Mouse (Mus musculus) gastrocnemius, adult 8-10 months (tissue): ENCODE measurements around the gene Prickle1. TPM values are rescaled to one million over a fixed set of nuclear protein-coding genes. Genes with fewer than 3 reads are reported as not detected.

Experiments
- DNase-seq, 2 experiments: peaks; one replicate each; pipeline ENCODE4 v3.0.0; 2022; ENCODE audit warnings: low spot score in 2 of 2
- total RNA-seq, 4 experiments: library from RNA; stranded (reverse); gene quantifications; 2 replicates each; pipeline ENCODE4 v1.2.4; 2022

Prickle1 gene
- total RNA-seq, result 1 to 10 TPM; 2.6 to 4.0 (median 3.5) TPM

- peak; percentile 69 to 78 for DNase-seq
Measured at GRCm38 (mm10) chr15:93595746-93596145, at the start of gene Prickle1. Gene Prickle1, minus strand, starts transcription at chr15:93595891.

- DNase-seq, result no peak
Measured at GRCm38 (mm10) chr15:93640221-93640620, 44.5 kb upstream of the Prickle1 start.

- no peak for DNase-seq
Measured at GRCm38 (mm10) chr15:93636976-93637375, 41.3 kb upstream of the Prickle1 start.

GRCm38 (mm10) chr15:93635603-93636002 is 39.9 kb upstream of the Prickle1 start:
- no peak for DNase-seq

- DNase-seq, result no peak
Measured at GRCm38 (mm10) chr15:93634536-93634935, 38.8 kb upstream of the Prickle1 start.

GRCm38 (mm10) chr15:93630001-93630541 is 34.4 kb upstream of the Prickle1 start:
- no peak for DNase-seq

- DNase-seq, result no peak
Measured at GRCm38 (mm10) chr15:93629201-93629600, 33.5 kb upstream of the Prickle1 start.

GRCm38 (mm10) chr15:93627836-93628797 is 32.4 kb upstream of the Prickle1 start:
- DNase-seq, result no peak

- no peak for DNase-seq
Measured at GRCm38 (mm10) chr15:93619551-93619950, 23.9 kb upstream of the Prickle1 start.

GRCm38 (mm10) chr15:93618442-93619150 is 22.9 kb upstream of the Prickle1 start:
- no peak for DNase-seq

GRCm38 (mm10) chr15:93616277-93616676 is 20.6 kb upstream of the Prickle1 start:
- no peak for DNase-seq

GRCm38 (mm10) chr15:93615031-93615430 is 19.3 kb upstream of the Prickle1 start:
- DNase-seq, result no peak

GRCm38 (mm10) chr15:93613606-93614005 is 17.9 kb upstream of the Prickle1 start:
- no peak for DNase-seq

GRCm38 (mm10) chr15:93611536-93612300 is 16.0 kb upstream of the Prickle1 start:
- no peak for DNase-seq

GRCm38 (mm10) chr15:93610721-93611201 is 15.1 kb upstream of the Prickle1 start:
- no peak for DNase-seq

GRCm38 (mm10) chr15:93610288-93610687 is 14.6 kb upstream of the Prickle1 start:
- DNase-seq, result no peak

GRCm38 (mm10) chr15:93602850-93603249 is 7.2 kb upstream of the Prickle1 start:
- no peak for DNase-seq

GRCm38 (mm10) chr15:93601461-93602015 is 5.8 kb upstream of the Prickle1 start:
- no peak for DNase-seq

GRCm38 (mm10) chr15:93596991-93597390 is 1.3 kb upstream of the Prickle1 start:
- no peak for DNase-seq

- peak; percentile 44 to 53 for DNase-seq
Measured at GRCm38 (mm10) chr15:93596285-93596684, 594 bp upstream of the Prickle1 start.
